Mouse (Mus musculus): ENCODE measurements around the gene Echs1. TPM values are rescaled to one million over a fixed set of nuclear protein-coding genes. Genes with fewer than 3 reads are reported as not detected.
"Not testable (repeated sequence)": the region's sequence is repeated elsewhere in the genome, so short reads cannot be mapped to it uniquely, and the experiment has no call there.

The Echs1 gene
- total RNA-seq (2015; ENCODE audit: low replicate concordance) (12.5 and 23.4 TPM in 2 replicates), total RNA-seq (2017; ENCODE audit: low replicate concordance) (9.2 and 25.3 TPM in 2 replicates)

GRCm38 (mm10) chr7:140116329-140117054, at the start of gene Echs1:
Gene Echs1, minus strand, starts transcription at chr7:140116476.
- ATAC-seq (replicated peaks; ENCODE audit: low FRiP score, poor library complexity, severe bottlenecking): peak; percentile 99

- no peak for ATAC-seq (replicated peaks; ENCODE audit: low FRiP score, poor library complexity, severe bottlenecking)
These were observed 48.4 kb upstream of the Echs1 start, which contains the start of gene Olfr522 for GRCm38 (mm10) chr7:140164664-140165063. Gene Olfr522, minus strand, starts transcription at chr7:140164764.

DNA sequence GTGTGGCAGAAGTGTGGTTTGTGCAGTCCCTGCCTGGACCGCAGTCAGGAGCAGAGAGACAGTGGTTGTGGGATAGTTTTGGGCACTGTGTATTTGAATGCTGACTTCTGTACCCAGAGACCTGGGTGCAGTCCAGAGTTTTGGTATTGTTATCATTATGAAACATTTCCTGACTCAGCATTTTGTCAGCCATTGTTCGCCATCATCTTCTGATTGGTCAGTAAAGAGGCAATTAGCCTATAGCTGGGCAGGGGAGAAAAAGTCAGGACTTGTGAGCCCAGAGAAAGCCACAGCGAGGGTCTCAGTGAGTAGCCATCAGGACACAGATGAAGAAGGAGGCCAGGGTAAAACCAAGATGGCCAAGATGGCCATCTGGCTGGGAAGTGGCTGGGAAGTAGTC, 44.1 kb upstream of the Echs1 start:
- no peak for ATAC-seq (replicated peaks; ENCODE audit: low FRiP score, poor library complexity, severe bottlenecking)

DNA sequence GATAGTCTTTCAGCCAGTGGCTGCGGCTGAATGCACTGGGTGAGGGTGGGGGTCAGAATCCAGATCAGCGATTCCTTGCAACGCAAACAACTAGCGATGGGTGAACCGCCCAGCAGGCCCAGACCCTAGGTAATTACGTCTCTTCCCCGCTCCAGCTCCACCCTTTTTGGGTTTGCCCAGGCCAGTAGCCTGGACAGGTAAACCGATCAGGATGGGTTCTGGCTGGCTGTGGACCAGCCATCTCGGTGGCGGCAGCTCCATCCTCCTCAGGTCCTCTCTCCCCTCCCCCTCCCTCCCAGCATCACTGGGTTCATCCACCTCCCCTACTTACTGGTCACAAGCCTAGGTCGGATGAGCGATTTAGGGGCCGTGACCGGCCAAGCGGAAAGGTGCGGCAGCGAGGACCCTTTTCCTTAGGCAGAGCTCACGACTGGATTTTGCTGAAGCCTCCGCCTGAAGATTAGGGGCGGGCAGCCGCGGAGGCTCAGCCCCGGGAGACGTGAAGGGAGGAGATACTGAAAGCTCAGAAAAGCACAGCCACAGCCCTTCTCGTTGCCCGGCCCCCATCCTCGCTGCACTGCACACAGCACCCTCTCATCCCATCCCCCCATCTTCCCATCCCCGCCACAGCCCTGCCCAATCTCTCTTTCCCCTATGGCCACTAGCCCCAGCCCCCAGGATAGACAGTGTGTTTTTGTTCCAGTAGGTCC, 38.1 kb upstream of the Echs1 start, which contains the start of gene Sprn:
Gene Sprn, minus strand, starts transcription at position 660 of the 710 bp plus-strand sequence.
- ATAC-seq (replicated peaks; ENCODE audit: low FRiP score, poor library complexity, severe bottlenecking): no peak

DNA sequence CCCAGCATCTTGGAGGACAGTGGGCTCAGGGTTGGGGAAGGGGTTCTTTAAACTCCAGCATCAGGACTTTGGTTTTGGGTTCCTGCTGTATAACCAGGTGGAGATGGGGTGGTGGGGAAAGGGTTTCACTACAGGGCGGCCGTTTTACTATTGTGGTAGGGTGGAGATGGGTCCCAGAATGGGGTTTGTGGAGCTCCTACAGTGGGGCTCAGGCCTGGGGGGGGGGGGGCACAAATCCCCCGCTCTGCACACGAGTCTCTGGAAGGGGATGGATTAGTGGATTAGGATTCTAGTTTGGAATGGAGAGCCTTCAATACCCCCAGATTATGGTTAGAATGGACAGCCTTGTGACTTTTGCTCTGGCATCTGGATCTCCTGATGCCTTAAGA, 37.5 kb upstream of the Echs1 start:
- ATAC-seq (replicated peaks; ENCODE audit: low FRiP score, poor library complexity, severe bottlenecking): no peak

DNA sequence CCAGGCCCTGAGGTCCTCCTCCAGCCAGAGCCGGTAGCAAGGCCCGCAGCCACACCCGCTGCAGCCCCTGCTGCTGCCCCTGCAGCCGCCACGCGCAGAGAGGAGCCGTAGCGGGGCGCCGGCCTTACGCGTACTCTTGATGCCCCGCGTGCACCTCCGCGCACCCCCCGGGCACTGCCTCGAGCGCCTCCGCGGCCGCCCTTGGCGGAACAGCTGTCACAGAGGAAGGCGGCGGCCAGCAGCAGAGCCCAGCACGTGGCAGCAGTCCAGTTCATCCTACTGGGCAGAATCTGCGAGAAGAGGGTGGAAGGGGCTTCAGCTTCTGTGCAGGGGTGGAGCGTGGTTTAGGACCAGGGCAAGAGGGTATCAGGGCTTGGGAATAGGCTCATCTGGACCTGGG, 37.1 kb upstream of the Echs1 start:
- no peak for ATAC-seq (replicated peaks; ENCODE audit: low FRiP score, poor library complexity, severe bottlenecking)

GRCm38 (mm10) chr7:140144550-140144949, 28.3 kb upstream of the Echs1 start:
- no peak for ATAC-seq (replicated peaks; ENCODE audit: low FRiP score, poor library complexity, severe bottlenecking)

- ATAC-seq (replicated peaks; ENCODE audit: low FRiP score, poor library complexity, severe bottlenecking): no peak
These were observed 25.1 kb upstream of the Echs1 start for GRCm38 (mm10) chr7:140141350-140141749.

DNA sequence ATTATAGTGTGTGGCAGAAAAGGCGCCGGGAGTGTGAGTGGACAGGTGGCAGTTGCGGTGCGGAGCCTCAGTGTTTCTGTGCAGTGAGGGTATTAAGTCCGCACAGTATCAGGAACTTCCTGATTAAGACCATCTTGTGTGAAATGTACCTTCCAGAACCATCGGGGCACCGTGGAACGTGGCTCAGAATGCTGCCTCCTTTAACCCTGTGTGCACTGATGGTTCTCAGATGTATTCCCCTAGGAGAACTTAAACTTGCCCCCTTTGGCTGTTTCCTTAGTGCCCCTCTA, 21.7 kb upstream of the Echs1 start:
- no peak for ATAC-seq (replicated peaks; ENCODE audit: low FRiP score, poor library complexity, severe bottlenecking)

DNA sequence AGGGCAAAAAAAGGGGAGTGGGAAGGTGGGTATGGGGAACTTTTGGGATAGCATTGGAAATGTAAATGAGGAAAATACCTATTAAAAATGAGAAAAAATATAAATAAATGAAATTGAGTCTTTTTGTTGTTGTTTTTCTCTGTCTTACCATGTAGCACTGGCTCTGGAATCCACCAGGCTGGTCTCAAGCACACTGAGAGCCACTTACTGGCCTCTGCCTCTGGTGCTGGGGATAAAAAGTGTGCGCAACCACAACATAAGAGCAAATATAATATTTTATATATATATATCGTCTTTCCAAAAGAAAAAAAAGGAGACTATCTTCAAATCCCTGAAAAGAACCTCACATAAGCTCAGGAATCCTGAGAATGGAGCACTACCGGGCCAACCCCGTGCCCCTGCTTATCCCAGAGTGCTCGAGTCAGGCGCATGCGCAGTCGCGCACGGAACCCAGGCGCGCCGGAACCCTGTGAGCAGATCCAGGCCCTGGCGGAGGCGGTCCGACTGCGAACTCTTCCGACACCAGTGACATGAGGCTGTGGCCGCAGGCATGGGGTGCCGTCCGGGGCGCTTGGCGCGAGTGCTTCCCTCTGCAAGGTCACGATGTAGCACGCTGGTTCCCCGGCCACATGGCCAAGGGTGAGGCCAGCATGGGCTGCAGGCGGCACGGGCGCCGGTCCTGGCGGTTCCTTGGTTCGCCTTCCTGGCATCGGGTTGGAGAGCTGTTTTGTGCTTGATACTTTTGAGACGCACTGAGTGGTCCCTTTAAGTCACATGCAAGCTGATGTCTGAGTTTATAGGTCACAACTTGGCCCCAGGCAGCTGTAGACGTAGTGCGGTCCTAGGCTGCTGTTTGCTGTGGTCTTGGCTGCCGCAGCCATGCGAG, 21.1 kb upstream of the Echs1 start, which contains the start of gene Mtg1:
Gene Mtg1, plus strand, starts transcription at position 430 of the 886 bp plus-strand sequence.
- ATAC-seq (replicated peaks; ENCODE audit: low FRiP score, poor library complexity, severe bottlenecking): peak; percentile 94

DNA sequence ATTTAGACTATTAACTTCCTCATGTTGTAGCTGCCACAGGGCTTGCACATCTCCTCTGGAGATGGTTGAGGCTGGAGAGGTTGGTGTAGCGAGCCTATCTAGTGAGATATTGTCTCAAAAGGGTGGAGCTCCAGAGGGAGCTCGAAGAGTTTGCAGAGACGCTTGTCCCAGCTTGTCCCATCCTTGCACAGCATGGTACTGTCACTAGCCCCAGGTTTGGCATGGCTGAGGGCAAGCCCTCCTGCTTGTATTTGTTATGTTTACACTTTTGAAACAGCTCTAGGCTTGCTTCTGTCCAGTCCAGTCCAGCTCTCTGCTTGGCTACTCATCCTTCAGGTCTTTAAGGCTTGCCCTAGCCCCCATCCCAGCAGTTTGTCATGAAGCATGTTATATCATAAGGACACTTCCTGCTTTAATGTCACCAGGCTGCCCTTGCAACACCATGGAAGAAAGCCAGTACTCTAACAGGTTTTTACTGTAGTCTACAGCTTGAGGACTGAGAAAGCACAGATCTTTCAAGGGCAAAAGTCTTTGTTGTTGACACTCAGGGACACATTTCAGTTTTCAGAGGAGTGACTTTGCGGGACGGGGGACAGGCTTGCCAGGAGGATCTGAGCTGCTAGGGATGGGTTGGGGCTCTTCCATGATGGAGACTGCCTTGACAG, 19.0 kb upstream of the Echs1 start:
- no peak for ATAC-seq (replicated peaks; ENCODE audit: low FRiP score, poor library complexity, severe bottlenecking)

GRCm38 (mm10) chr7:140134033-140134432, 17.8 kb upstream of the Echs1 start:
- not testable (repeated sequence) for ATAC-seq (replicated peaks; ENCODE audit: low FRiP score, poor library complexity, severe bottlenecking)

DNA sequence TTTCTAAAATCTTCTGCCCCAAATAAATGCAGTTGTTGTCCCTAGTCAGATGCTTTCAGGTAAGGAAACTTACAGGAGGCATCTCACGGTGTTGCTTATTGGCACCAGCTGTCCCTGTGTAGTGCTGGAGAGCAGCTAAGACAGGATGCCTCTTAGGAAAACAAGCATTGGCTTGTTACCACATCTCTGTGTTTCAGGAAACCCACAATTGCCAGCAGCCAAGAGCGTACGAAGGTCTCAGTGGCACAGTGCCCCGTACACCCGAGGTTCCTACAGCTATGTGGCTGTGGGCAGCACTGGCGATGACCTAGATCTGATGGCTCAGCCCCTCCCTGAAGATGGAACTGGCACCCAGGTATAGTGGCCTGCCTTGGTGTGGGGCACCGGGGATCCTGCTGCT, 15.9 kb upstream of the Echs1 start:
- not testable (repeated sequence) for ATAC-seq (replicated peaks; ENCODE audit: low FRiP score, poor library complexity, severe bottlenecking)

- ATAC-seq (replicated peaks; ENCODE audit: low FRiP score, poor library complexity, severe bottlenecking): no peak
These were observed 11.6 kb upstream of the Echs1 start for GRCm38 (mm10) chr7:140127911-140128310.

DNA sequence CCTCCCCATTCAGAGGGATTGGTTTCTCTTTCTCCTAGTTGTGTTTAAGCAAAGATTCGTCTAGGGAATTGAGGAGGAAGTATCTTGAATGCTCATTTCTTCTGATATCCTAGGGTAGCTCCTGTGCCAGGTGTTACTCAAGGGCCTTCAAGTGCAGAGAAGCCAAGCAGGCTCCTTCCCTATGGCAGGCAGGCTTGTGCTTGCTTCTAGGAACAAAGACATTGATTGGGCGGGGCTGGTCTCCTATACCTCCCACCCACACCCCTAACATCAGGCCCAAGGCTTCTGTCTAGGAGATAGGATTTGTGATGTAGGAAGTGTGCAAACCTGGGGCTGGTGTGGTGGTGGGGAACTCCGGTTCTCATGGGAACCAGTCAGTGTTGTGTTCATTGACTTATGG, 10.7 kb upstream of the Echs1 start:
- no peak for ATAC-seq (replicated peaks; ENCODE audit: low FRiP score, poor library complexity, severe bottlenecking)

GRCm38 (mm10) chr7:140126022-140126350, 9.7 kb upstream of the Echs1 start:
- ATAC-seq (replicated peaks; ENCODE audit: low FRiP score, poor library complexity, severe bottlenecking): no peak

GRCm38 (mm10) chr7:140125278-140126021, 9.2 kb upstream of the Echs1 start:
- peak; percentile 98 for ATAC-seq (replicated peaks; ENCODE audit: low FRiP score, poor library complexity, severe bottlenecking)

- ATAC-seq (replicated peaks; ENCODE audit: low FRiP score, poor library complexity, severe bottlenecking): no peak
These were observed 8.1 kb upstream of the Echs1 start for GRCm38 (mm10) chr7:140124382-140124781.

DNA sequence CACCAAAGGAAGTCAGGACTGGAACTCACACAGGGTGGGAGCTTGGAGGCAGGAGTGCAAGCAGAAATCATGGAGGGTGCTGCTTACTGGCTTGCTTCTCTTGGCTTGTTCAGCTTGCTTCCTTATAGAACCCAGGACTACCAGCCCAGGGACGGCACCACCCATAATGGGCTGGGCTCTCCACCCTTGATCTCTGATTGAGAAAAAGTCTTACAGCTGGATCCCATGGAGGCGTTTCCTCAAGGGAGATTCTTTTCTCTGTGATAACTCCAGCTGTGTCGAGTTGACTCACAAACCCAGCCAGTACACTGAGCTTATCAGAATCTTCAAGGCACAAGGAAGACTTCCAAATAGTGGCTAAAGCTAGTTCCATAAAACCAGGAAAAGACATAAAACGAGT, 6.5 kb upstream of the Echs1 start:
- ATAC-seq (replicated peaks; ENCODE audit: low FRiP score, poor library complexity, severe bottlenecking): no peak
